Mouse (Mus musculus) lung, embryonic 14.5 days (tissue): Measurements from ENCODE around the gene Gm8267. TPM values are rescaled to one million over a fixed set of nuclear protein-coding genes. Genes with fewer than 3 reads are reported as not detected.
A peak's percentile ranks its signal among the peaks of the same experiment; 100 is the strongest.
"Not testable (repeated sequence)": the region's sequence is repeated elsewhere in the genome, so short reads cannot be mapped to it uniquely, and the experiment has no call there.

Source experiments
- ATAC-seq: fragments of 200-750 bp; cut with Nextera tagmentation; 2 replicates; pipeline ENCODE4 v1.8.0; 2017; ENCODE audit warnings: mild to moderate bottlenecking, moderate TSS enrichment, moderate library complexity; ENCODE audit not compliant: insufficient read depth
- DNase-seq: peaks from one replicate; pipeline ENCODE4 v3.0.0-alpha.2; 2015
- H3K27ac ChIP-seq: fragments of 300-500 bp; sonication (generic); 2 replicates; pipeline ENCODE4 v1.5.1; 2014; ENCODE audit warnings: low read depth, mild to moderate bottlenecking, moderate library complexity
- H3K27me3 ChIP-seq: fragments of 300-500 bp; sonication (generic); 2 replicates; pipeline ENCODE4 v1.6.1; 2014; ENCODE audit warnings: low read length, control low read depth; ENCODE audit not compliant: insufficient read depth
- H3K36me3 ChIP-seq: fragments of 300-500 bp; sonication (generic); 2 replicates; pipeline ENCODE4 v1.6.1; 2014; ENCODE audit warnings: control low read depth; ENCODE audit not compliant: insufficient read depth
- H3K4me1 ChIP-seq: fragments of 300-500 bp; sonication (generic); 2 replicates; pipeline ENCODE4 v1.6.1; 2014; ENCODE audit warnings: antibody characterized with exemption, control low read depth; ENCODE audit not compliant: insufficient read depth
- H3K4me2 ChIP-seq: fragments of 300-500 bp; sonication (generic); 2 replicates; pipeline ENCODE4 v1.6.1; 2014; ENCODE audit warnings: mild to moderate bottlenecking
- H3K4me3 ChIP-seq: fragments of 300-500 bp; sonication (generic); 2 replicates; pipeline ENCODE4 v1.5.1; 2014; ENCODE audit warnings: low read depth, low read length
- H3K9ac ChIP-seq: fragments of 300-500 bp; sonication (generic); 2 replicates; pipeline ENCODE4 v1.6.1; 2014
- H3K9me3 ChIP-seq: fragments of 300-500 bp; sonication (generic); 2 replicates; pipeline ENCODE4 v1.6.1; 2016; ENCODE audit warnings: low read depth, low read length, control low read depth
- CTCF ChIP-seq: IDR thresholded peaks from 2 replicates; pipeline ENCODE4 v1.5.1; 2016; ENCODE audit warnings: antibody characterized with exemption, low read depth
- WGBS: fragments of 180-500 bp; shearing (Covaris S2); extraction: QIAGEN DNeasy Blood & Tissue Kit; methylation state at CpG from one replicate; pipeline ENCODE4 v1.1.7; 2014; 5-methylcytosine and 5-hydroxymethylcytosine counted together
- polyA plus RNA-seq: library from polyadenylated mRNA; unstranded; fragments of >200 nt; fragmentation: Nextera tagmentation; extraction: Ambion mirVana; gene quantifications from 2 replicates; pipeline ENCODE4 v1.2.1, GENCODE M21; 2014

Gene Gm8267
- polyA plus RNA-seq = not detected in 2 replicates

DNA sequence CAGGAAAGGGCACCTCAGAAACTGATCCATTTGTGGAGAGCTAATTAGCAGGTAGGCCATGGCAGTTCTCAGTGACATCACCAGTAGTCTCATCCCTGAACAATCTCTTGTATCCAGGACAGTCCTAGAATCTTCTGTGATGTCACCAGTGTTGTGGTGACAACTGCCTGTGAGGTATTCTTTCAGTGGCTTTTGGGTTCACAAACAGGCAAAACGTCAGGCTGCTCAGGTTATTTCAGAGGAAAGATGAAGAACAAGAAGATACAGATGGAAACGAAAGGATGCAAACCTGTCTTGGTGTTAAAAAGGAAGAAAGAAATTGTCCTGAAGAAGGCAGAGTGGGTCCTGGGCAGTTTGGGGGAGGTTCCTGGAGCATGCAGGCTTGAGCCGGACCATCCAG lies at the start of gene Gm8267:
Gm8267 (minus strand) TSS at position 101 of the 400 bp plus-strand sequence.
- H3K4me3 ChIP-seq = no peak within 1 kb of the TSS
- no peaks in the 10 kb centered on the region for H3K27me3 ChIP-seq
- no peak within 1 kb of the TSS for H3K9ac ChIP-seq
- no peak within 1 kb of the TSS for H3K27ac ChIP-seq
- 70% methylated on average over 3 of the region's 3 CpGs for WGBS
- no peaks in the 10 kb centered on the region for H3K4me1 ChIP-seq
- ATAC-seq = no peak
- H3K36me3 ChIP-seq = no peaks in the 10 kb centered on the region
- no peaks in the 10 kb centered on the region for H3K9me3 ChIP-seq
- TF ChIP-seq CTCF = no peak
- DNase-seq = no peak
- H3K4me2 ChIP-seq = no peak within 1 kb of the TSS

GRCm38 (mm10) chr14:44789537-44790382 lies 39.6 kb upstream of the Gm8267 start:
- DNase-seq, ATAC-seq, H3K4me2 ChIP-seq, H3K9me3 ChIP-seq, H3K9ac ChIP-seq, H3K4me1 ChIP-seq, H3K27ac ChIP-seq, H3K4me3 ChIP-seq, H3K27me3 ChIP-seq, H3K36me3 ChIP-seq: not testable (repeated sequence)
- 64% methylated on average over 2 of the region's 2 CpGs for whole genome bisulfite sequencing

DNA sequence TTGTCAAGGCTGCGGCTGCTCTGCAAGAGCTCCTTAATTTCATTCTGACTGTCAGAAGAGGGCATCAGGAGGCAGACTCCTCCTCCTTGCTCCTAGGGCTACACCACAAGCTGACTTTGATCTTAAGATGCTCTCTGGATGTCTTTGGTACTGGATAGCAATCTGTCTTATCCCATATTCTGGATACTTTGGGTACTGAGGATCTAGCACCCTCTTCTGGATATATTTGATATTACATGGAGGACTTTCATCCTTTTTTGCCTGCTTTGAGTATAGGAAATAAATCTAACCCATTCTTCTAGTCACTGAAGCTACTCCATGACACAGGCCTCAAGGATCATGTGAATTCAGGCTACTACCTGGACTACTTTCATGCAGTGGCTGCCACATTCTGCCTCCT lies 7.4 kb downstream of the Gm8267 start:
- H3K9ac ChIP-seq, H3K27ac ChIP-seq, H3K9me3 ChIP-seq, DNase-seq, H3K4me1 ChIP-seq, ATAC-seq, H3K36me3 ChIP-seq, H3K4me2 ChIP-seq, H3K4me3 ChIP-seq, H3K27me3 ChIP-seq: not testable (repeated sequence)
- peak; percentile 30 for TF ChIP-seq CTCF
- WGBS = 60% methylated on average over 1 of the region's 1 CpGs

DNA sequence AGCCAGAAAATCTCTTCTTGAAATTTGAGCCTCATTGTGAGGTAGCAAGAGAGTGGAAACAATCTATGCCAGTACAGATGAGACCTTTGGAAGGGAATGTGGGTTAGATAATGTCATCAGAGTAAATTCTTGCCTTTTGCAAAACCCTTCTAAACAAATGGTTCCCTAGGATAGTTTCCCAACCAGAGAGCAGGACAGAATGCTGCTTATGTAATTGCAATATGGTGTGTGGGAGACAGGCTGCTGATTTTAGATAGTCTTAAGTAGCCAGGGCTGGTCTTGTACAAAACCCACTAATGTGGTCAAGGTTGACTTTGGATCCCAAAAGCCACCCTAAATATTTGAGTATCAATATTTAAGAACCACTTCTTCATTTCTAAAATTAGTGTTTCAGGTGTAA lies 19.4 kb downstream of the Gm8267 start:
- ATAC-seq, H3K36me3 ChIP-seq, H3K4me1 ChIP-seq, DNase-seq, H3K4me3 ChIP-seq, H3K4me2 ChIP-seq, H3K9ac ChIP-seq, H3K27me3 ChIP-seq, H3K9me3 ChIP-seq, H3K27ac ChIP-seq: not testable (repeated sequence)

GRCm38 (mm10) chr14:44706356-44706755 lies 43.8 kb downstream of the Gm8267 start, which contains the start of gene Gm8257:
Gm8257 (minus strand) TSS chr14:44706456.
- not testable (repeated sequence) for H3K4me2 ChIP-seq, H3K9me3 ChIP-seq, DNase-seq, H3K9ac ChIP-seq, ATAC-seq, H3K27me3 ChIP-seq, H3K36me3 ChIP-seq, H3K4me1 ChIP-seq, H3K4me3 ChIP-seq, H3K27ac ChIP-seq
- 61% methylated on average over 3 of the region's 3 CpGs for WGBS

Other genes starting within 250 kb of the Gm8267 start
- gene Gm17093, start 232.1 kb downstream of the Gm8267 start, polyA plus RNA-seq = not detected in 2 replicates
- gene Gm8247, start 167.2 kb downstream of the Gm8267 start, polyA plus RNA-seq = not detected in 2 replicates
- not detected in 2 replicates for gene Gm5624, start 122.4 kb downstream of the Gm8267 start, polyA plus RNA-seq
- not detected in 2 replicates for gene Gm8257, start 43.9 kb downstream of the Gm8267 start, polyA plus RNA-seq
- gene Ptgdr, start 109.0 kb upstream of the Gm8267 start, polyA plus RNA-seq = 0.07 and 0.09 TPM in 2 replicates
- gene Ptger2, start 237.9 kb upstream of the Gm8267 start, polyA plus RNA-seq = 2.8 TPM in 2 replicates